Mouse (Mus musculus) gastrocnemius, adult 2 months (tissue): ENCODE measurements around the gene Krt76. TPM values are rescaled to one million over a fixed set of nuclear protein-coding genes. Genes with fewer than 3 reads are reported as not detected.

Source experiments
- DNase-seq: peaks from one replicate; pipeline ENCODE4 v3.0.0; 2022
- H3K27ac ChIP-seq: fragments of 200-600 bp; 2 replicates; pipeline ENCODE4 v1.8.1; 2022; ENCODE audit warnings: mild to moderate bottlenecking
- H3K4me3 ChIP-seq: fragments of 200-600 bp; 2 replicates; pipeline ENCODE4 v1.8.1; 2022; ENCODE audit warnings: mild to moderate bottlenecking, moderate library complexity
- CTCF ChIP-seq: fragments of 200-600 bp; IDR thresholded peaks from 2 replicates; pipeline ENCODE4 v1.8.1; 2022; ENCODE audit warnings: antibody characterized with exemption, mild to moderate bottlenecking, moderate library complexity
- intact Hi-C: fragments of 180-260 bp; cut with DNase I; formaldehyde crosslinking; loops from one replicate; pipeline ENCODE4 v1.15.1; 2025
- long read RNA-seq, 2 experiments: library from polyadenylated mRNA; stranded (forward); transcript quantifications; one replicate each; pipeline ENCODE4 v2.0.0; 2021
- total RNA-seq, 2 experiments: library from RNA; stranded (reverse); gene quantifications; 2 replicates each; pipeline ENCODE4 v1.2.3; 2021

Krt76 gene
- total RNA-seq, result not detected
- long read RNA-seq, experiment 1, result 0 reads
- long read RNA-seq, experiment 2, result 0 reads

- intact Hi-C loops, result no loop called here
- no peak within 1 kb of the TSS for H3K27ac ChIP-seq
- no peak for DNase-seq
- no peak for TF ChIP-seq CTCF
- no peak within 1 kb of the TSS for H3K4me3 ChIP-seq
Measured at GRCm38 (mm10) chr15:101892820-101893219, at the start of gene Krt76. TSS of gene Krt76 (minus strand) at chr15:101892920.

DNA sequence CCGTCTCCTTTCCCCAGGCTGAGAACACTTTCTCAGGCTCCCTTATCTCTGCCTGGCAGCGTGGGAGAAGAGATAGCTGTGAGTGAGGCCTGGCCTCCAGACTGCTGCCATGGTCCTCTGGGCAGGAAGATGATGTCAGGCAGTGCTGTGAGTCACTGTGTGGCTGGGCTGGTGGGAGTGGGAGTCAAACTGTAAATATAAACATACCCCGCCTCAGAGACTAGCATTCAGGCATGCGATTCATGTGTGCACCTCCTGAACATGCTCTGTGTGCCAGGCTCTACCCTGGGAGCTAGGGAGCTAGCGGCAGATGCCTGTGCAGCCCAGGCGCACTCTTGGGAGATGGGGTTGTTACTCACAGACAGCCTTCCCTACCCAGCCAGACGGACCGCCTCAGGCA is 49.2 kb upstream of the Krt76 start:
- no peak for DNase-seq
- intact Hi-C loops, result no loop called here
- TF ChIP-seq CTCF, result no peak
- Histone ChIP-seq H3K4me3 (no peak overlapping the region), H3K27ac (peak overlapping the region; percentile 20; the same call in 1 of the 2 replicates)

- no peak for TF ChIP-seq CTCF
- H3K27ac ChIP-seq, result no peak within 1 kb of the TSS
- intact Hi-C loops, result no loop called here
- H3K4me3 ChIP-seq, result no peak within 1 kb of the TSS
- no peak for DNase-seq
Measured at GRCm38 (mm10) chr15:101940274-101940829, 47.6 kb upstream of the Krt76 start, which contains the start of gene Krt79. TSS of gene Krt79 (minus strand) at chr15:101940324.

DNA sequence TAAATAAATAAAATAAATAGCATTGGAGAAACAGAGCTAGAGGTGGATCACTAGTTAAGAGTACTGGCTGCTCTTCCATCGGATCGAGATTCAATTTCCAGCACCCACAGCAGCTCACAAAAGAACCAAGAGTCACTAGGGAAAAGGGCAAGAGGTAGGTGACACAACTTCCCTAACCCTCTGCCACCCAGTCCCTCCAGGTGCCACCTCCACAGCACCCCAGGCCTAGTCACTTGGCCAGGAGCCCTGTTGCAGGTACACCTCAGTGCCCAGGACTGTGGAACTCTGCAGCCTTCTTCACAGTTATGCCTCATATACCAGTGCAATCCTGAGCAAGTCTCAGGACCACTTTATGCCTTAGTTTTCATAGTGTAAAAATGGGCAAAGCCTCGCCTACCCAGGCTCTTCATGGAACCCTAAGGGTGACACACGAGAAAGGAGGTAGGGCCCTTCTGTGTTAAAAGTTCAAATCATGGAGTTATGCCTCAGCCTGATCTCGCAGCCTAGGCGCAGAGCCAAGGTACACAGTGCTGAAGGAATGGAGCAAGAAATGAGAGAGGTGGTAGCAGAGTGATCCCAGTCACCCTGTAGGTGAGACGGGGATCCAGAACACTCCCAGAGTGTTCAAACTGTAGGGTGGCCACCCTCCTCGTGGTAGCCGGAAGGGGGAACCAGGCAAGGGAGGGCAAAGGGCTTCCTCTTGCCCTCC is 46.0 kb upstream of the Krt76 start:
- intact Hi-C loops, result no loop called here
- H3K27ac ChIP-seq, result no peak overlapping the region
- TF ChIP-seq CTCF, result no peak
- no peak overlapping the region for H3K4me3 ChIP-seq
- no peak for DNase-seq

GRCm38 (mm10) chr15:101933024-101933423 is 40.3 kb upstream of the Krt76 start:
- Histone ChIP-seq H3K4me3 (no peak overlapping the region), H3K27ac (no peak overlapping the region)
- intact Hi-C loops, result no loop called here
- TF ChIP-seq CTCF, result no peak
- DNase-seq, result no peak

- DNase-seq, result no peak
- no peak overlapping the region for H3K27ac ChIP-seq
- intact Hi-C loops, result no loop called here
- H3K4me3 ChIP-seq, result peak overlapping the region; percentile 49
- TF ChIP-seq CTCF, result no peak
Measured at GRCm38 (mm10) chr15:101929666-101930065, 36.9 kb upstream of the Krt76 start.

DNA sequence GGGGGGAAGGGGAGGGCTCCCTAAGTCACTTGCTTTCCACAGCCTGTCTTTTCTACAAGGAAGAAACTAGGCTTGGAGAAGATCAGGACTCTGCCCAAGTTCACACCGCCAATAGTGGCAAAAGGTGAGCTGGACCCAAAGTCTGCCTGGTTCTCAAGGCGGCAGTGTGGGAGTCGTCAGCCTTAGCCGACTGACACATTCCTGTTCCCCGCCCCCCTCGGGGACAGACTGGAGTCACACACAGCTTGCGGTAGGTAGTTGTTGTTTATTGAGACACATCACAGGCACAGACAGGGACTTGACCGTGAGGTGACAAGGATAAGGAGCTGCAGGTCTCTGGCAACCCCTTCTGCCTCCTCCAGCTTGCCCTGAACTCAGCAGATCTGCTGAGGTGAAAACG is 36.4 kb upstream of the Krt76 start:
- Histone ChIP-seq H3K27ac (no peak overlapping the region), H3K4me3 (no peak overlapping the region)
- intact Hi-C loops, result no loop called here
- no peak for TF ChIP-seq CTCF
- no peak for DNase-seq

DNA sequence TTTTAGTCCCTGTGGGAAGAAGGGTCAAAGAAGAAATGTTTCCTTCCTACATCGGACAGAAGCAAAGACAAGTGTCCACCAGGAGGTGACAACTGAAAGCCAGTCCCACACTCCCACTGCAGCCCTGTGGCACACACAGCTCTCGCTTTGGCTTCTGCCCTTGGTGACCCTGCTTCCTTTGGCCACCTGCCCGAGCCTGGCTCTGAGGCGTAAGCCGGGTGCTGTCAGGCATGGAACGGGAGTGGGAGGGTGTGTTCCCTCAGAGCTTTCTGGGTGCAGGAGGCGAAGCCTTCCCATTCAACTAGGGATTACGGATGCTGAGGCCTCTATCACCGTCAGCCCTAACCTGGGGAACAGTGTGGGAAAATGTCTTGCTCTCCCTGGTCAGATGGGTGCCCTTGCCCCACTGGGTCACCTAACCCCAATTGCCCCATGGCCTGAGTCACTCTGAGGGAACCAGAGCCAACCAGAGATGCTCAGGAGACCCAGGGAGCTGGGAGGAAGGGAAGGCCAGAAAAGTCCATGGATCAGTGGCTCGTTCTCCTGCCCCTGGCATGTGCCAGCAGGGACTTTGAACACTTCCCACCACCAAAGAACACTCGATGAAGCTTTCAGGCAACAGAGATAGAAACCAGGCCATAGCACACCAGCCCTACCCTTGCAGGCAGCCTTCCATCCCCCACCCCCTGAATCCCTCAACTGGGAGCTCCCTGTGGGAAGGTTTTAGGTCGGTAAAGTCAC is 34.8 kb upstream of the Krt76 start:
- DNase-seq, result peak; percentile 42
- H3K4me3 ChIP-seq, result no peak overlapping the region
- TF ChIP-seq CTCF, result no peak
- intact Hi-C loops, result no loop called here
- H3K27ac ChIP-seq, result no peak overlapping the region

DNA sequence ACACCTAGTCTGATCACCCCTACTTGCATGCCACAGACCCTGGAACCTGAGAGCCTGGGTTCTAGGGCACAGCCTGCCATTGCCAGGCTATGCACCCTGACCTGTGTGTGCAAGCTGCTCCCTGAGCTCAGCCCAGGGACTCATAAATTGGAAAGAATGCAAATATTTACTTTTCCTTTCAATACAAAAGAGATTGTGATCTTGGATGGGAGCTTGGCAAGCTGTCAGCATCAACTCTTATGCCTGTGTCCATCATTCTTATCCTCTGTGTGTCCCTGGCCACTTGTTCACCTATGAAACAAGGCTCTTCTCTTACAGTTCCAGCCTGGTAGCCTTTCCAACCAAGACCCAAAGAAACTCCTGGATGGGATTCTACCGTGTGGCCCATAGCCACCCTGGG is 32.3 kb upstream of the Krt76 start:
- intact Hi-C loops, result no loop called here
- TF ChIP-seq CTCF, result no peak
- no peak for DNase-seq
- no peak overlapping the region for H3K27ac ChIP-seq
- no peak overlapping the region for H3K4me3 ChIP-seq

DNA sequence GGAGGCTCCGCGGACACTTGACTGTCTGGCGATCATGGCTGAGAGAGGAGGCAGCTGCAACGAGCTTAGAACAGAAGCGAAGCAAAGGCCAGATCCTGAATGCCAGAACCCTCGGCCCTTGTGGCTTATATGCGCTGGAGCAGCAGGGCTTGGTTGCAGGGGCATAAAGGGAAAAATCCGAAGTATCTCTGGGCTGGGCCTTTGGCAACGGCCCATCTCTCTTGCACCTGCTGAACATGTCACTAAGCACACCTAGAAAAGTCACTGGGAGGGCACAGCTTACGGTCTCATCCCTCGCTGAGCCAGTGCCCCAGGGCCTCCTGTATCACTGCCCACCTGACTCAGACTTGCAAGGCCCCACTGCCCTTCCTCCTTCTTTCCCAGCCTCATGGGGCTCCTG is 31.9 kb upstream of the Krt76 start, which contains the start of gene Krt4:
Krt4 (minus strand) TSS at position 101 of the 400 bp plus-strand sequence.
- Histone ChIP-seq H3K4me3 (no peak within 1 kb of the TSS), H3K27ac (no peak within 1 kb of the TSS)
- TF ChIP-seq CTCF, result no peak
- intact Hi-C loops, result no loop called here
- no peak for DNase-seq

GRCm38 (mm10) chr15:101922296-101922695 is 29.6 kb upstream of the Krt76 start:
- no peak overlapping the region for H3K27ac ChIP-seq
- DNase-seq, result no peak
- intact Hi-C loops, result no loop called here
- TF ChIP-seq CTCF, result no peak
- H3K4me3 ChIP-seq, result no peak overlapping the region

DNA sequence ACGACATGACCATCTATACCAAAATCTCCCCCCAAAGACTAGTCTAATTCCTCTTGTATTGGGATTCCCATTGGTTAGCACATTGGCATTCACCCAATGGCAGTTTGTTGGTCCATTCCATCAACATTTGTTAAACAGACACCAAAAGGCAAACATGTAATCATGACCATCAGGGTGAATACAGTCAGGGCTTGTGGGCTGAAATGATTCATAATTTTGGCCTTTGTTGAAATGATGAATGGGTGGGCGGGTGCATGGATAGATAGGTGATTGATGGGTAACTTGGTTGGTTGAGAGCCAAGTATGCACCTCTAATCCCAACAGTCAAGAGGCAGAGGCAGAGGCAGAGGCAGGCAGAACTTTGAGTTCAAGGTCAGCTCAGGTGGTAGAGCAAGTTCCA is 23.4 kb upstream of the Krt76 start:
- TF ChIP-seq CTCF, result no peak
- H3K27ac ChIP-seq, result no peak overlapping the region
- intact Hi-C loops, result no loop called here
- DNase-seq, result no peak
- no peak overlapping the region for H3K4me3 ChIP-seq

DNA sequence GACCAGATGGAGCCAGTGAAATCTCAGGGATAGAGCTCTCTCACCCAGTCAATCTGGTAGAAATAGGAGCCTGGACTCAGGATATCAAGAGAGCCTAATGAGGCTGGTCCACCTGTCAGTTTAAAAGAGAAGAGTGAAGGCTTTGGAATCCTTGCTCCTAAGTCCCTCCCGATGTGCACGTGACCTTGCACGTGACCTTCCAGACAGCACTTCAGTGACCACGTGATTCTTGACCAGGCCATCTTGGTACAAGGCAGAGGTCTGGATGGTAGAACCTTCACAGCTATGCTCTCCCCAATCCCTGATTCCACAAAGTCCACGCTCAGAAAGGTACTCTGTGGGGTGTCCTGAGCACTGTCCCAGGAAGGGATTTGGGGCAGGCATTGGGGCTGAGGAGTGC is 12.1 kb upstream of the Krt76 start:
- DNase-seq, result no peak
- Histone ChIP-seq H3K4me3 (no peak overlapping the region), H3K27ac (no peak overlapping the region)
- intact Hi-C loops, result no loop called here
- no peak for TF ChIP-seq CTCF
